Mouse (Mus musculus) ES-E14 (cell line): ENCODE measurements at regions not wholly inside any gene's neighbourhood (a gene's known extent, or its start where the extent isn't known, plus 50 kb on each side); places are given as distances from the start of the nearest gene placed in this dataset.

ENCODE experiments used
- DNase-seq: peaks from one replicate; pipeline ENCODE4 v3.0.0-alpha.2; 2013; ENCODE audit warnings: low read depth, low spot score
- H3K27ac ChIP-seq: 2 replicates; pipeline ENCODE4 v1.5.1; 2012; ENCODE audit warnings: low read depth, mild to moderate bottlenecking, low read length, moderate library complexity, mixed read lengths; ENCODE audit not compliant: poor library complexity, insufficient read depth, severe bottlenecking
- H3K36me3 ChIP-seq: 2 replicates; pipeline ENCODE4 v1.6.1; 2012; ENCODE audit warnings: mild to moderate bottlenecking, low read length, moderate library complexity, mixed read lengths; ENCODE audit not compliant: control insufficient read depth, poor library complexity, insufficient read depth, severe bottlenecking
- H3K4me1 ChIP-seq, 2 experiments: fragments of 150-350 bp in 1 of 2; sonication (generic) in 1 of 2; 2 replicates each; pipeline ENCODE4 v1.6.1; 2012; ENCODE audit warnings: low read length in 2 of 2, mild to moderate bottlenecking in 1 of 2, mixed read lengths in 1 of 2; ENCODE audit not compliant: control insufficient read depth in 2 of 2, insufficient read depth in 2 of 2, poor library complexity in 1 of 2
- H3K4me3 ChIP-seq, 2 experiments: fragments of 150-350 bp in 1 of 2; sonication (generic) in 1 of 2; 2 replicates each; pipeline ENCODE4 v1.5.1; 2012; ENCODE audit warnings: low read length in 2 of 2, low read depth in 1 of 2, mild to moderate bottlenecking in 1 of 2, mixed read lengths in 1 of 2; ENCODE audit not compliant: insufficient read depth in 1 of 2, poor library complexity in 1 of 2, severe bottlenecking in 1 of 2
- H3K9ac ChIP-seq: 2 replicates; pipeline ENCODE4 v1.6.1; 2012; ENCODE audit warnings: low read depth, mild to moderate bottlenecking, low read length, mixed read lengths; ENCODE audit not compliant: poor library complexity, insufficient read depth, severe bottlenecking
- H3K9me3 ChIP-seq: fragments of 150-350 bp; sonication (generic); 2 replicates; pipeline ENCODE4 v1.6.1; 2012; ENCODE audit warnings: low read depth, mild to moderate bottlenecking, low read length; ENCODE audit not compliant: control insufficient read depth, insufficient read depth
- CHD2 ChIP-seq: IDR thresholded peaks from 2 replicates; pipeline ENCODE4 v1.6.1; 2014; ENCODE audit warnings: mild to moderate bottlenecking, low read depth, low read length, inconsistent platforms
- HCFC1 ChIP-seq: IDR thresholded peaks from 2 replicates; pipeline ENCODE4 v1.6.1; 2012; ENCODE audit warnings: low read length, inconsistent platforms, borderline replicate concordance; ENCODE audit not compliant: insufficient read depth
- MAFK ChIP-seq: IDR thresholded peaks from 2 replicates; pipeline ENCODE4 v1.6.1; 2014; ENCODE audit warnings: mild to moderate bottlenecking, low read depth, low read length, inconsistent platforms; ENCODE audit not compliant: insufficient read depth
- ZC3H11A ChIP-seq: IDR thresholded peaks from 2 replicates; pipeline ENCODE4 v1.6.1; 2012; ENCODE audit warnings: low read depth, mild to moderate bottlenecking, inconsistent platforms, low read length, borderline replicate concordance
- ZNF384 ChIP-seq: IDR thresholded peaks from 2 replicates; pipeline ENCODE4 v1.6.1; 2012; ENCODE audit warnings: low read depth, low read length, inconsistent platforms
- in situ Hi-C, 2 experiments: fragments of 600-800 bp; cut with MboI; formaldehyde crosslinking; loops; one replicate each; pipeline ENCODE4 v1.15.1; 2025; ENCODE audit warnings: low sequenced_read_pairs in 2 of 2, inconsistent platforms in 1 of 2; ENCODE audit not compliant: unreplicated experiment in 2 of 2

- no peak for TF ChIP-seq ZNF384
Observed at GRCm38 (mm10) chr1:121802476-121802875, 234.7 kb upstream of the Ddx18 start.

GRCm38 (mm10) chr1:121798502-121798901 is 230.7 kb upstream of the Ddx18 start:
- H3K27ac ChIP-seq: no peak overlapping the region
- no peaks in the 10 kb centered on the region for H3K9me3 ChIP-seq
- no peaks in the 10 kb centered on the region for H3K4me1 ChIP-seq
- DNase-seq: no peak
- in situ Hi-C loops: no loop called here
- H3K4me3 ChIP-seq: no peak overlapping the region
- no peaks in the 10 kb centered on the region for H3K36me3 ChIP-seq
- TF ChIP-seq MAFK (no peak), HCFC1 (no peak)
- no peak overlapping the region for H3K9ac ChIP-seq

More at GRCm38 (mm10) chr1:121802476-121802875, 234.7 kb upstream of the Ddx18 start:
- no peak for DNase-seq
- no peaks in the 10 kb centered on the region for H3K36me3 ChIP-seq
- no peak overlapping the region for H3K9ac ChIP-seq
- no peaks in the 10 kb centered on the region for H3K4me1 ChIP-seq
- no peaks in the 10 kb centered on the region for H3K9me3 ChIP-seq
- in situ Hi-C loops: no loop called here
- H3K27ac ChIP-seq: no peak overlapping the region
- no peak overlapping the region for H3K4me3 ChIP-seq

GRCm38 (mm10) chr1:121795024-121795786 is 227.4 kb upstream of the Ddx18 start:
- H3K9me3 ChIP-seq: no peaks in the 10 kb centered on the region; the same call in 1 of the 2 replicates
- H3K4me1 ChIP-seq: no peaks in the 10 kb centered on the region
- H3K36me3 ChIP-seq: no peaks in the 10 kb centered on the region
- no peak overlapping the region for H3K4me3 ChIP-seq
- TF ChIP-seq HCFC1: no peak
- TF ChIP-seq CHD2: no peak
- TF ChIP-seq ZC3H11A: no peak
- no peak for TF ChIP-seq MAFK
- no peak for TF ChIP-seq ZNF384
- in situ Hi-C loops: no loop called here
- no peak for DNase-seq
- H3K9ac ChIP-seq: no peak overlapping the region
- no peak overlapping the region for H3K27ac ChIP-seq

GRCm38 (mm10) chr1:121785631-121786030 is 217.8 kb upstream of the Ddx18 start:
- TF ChIP-seq MAFK (no peak), ZNF384 (no peak), CHD2 (no peak), HCFC1 (no peak), ZC3H11A (no peak)
- in situ Hi-C loops: no loop called here

GRCm38 (mm10) chr1:121773988-121774387 is 206.2 kb upstream of the Ddx18 start:
- in situ Hi-C loops: no loop called here
- Histone ChIP-seq H3K9ac (no peak overlapping the region), H3K36me3 (no peaks in the 10 kb centered on the region), H3K9me3 (no peaks in the 10 kb centered on the region), H3K4me1 (no peaks in the 10 kb centered on the region), H3K4me3 (no peak overlapping the region), H3K27ac (no peak overlapping the region)
- no peak for TF ChIP-seq MAFK
- TF ChIP-seq ZNF384: no peak
- TF ChIP-seq HCFC1: no peak
- no peak for TF ChIP-seq CHD2
- TF ChIP-seq ZC3H11A: no peak
- DNase-seq: no peak

More at GRCm38 (mm10) chr1:121785631-121786030, 217.8 kb upstream of the Ddx18 start:
- no peak for DNase-seq
- Histone ChIP-seq H3K27ac (no peak overlapping the region), H3K9me3 (no peaks in the 10 kb centered on the region), H3K4me1 (no peaks in the 10 kb centered on the region), H3K9ac (no peak overlapping the region), H3K4me3 (no peak overlapping the region), H3K36me3 (no peaks in the 10 kb centered on the region)
